Mouse (Mus musculus): ENCODE measurements around the gene Paxip1.

Gene Paxip1

DNA sequence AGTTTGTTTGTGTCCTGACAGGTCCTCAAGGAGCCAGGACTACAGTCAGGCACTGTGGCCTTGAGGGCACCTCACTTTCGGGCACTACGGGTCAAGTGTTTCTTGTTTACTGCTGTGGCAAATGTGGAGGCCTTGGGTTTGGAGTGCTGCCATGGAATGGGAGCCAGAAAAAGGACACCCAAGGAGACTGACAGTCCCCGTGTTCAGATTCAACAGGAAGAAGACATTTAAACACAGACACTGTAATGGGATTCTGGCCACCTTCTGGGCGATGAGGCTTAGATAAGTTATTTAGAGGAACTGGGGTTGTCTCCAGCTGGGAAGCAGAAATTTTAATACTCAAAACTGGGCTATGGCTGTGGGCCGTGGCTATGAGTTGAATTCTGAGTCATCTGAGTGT, 60.8 kb downstream of the Paxip1 start:
- DNase-seq (ENCODE audit: low spot score in 2 of 2): no peak

DNA sequence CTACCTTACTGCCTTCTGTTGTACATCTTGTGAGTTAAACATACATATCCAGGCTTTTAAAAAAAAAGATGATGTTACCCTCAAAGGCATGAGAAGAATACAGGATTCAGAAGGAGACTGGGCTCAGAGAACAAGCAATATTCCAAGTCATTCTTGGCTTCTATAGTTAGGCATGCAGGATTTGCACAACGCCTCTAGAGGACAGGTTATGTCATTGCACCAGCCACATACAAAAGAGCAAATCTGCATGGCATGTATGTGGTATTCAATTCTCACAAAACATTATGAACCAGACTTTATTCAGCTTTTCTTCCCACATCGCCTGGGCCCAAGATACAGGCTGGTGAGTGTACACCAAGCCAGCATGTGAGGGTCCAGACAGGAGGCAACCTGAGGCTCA, 67.0 kb downstream of the Paxip1 start:
- DNase-seq (ENCODE audit: low spot score in 2 of 2): no peak

DNA sequence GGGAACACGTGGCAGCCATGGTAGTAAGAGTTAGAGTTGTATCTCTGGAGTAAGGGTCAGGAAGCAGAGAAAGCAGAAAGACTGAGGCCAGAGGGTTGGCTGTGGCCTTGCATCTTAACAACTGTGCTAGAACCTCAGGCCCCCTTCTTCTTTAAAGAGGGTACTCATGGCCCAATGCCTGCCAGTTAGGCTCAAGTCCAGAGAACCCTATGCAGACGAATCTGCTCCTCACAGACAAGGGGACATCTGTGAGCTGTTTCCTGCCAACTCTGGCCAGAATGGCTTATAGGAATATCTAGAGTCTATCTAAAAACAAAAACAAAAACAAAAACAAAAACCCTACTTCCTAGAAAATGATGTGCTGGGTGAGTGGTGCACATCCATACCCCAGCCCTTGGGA, 72.2 kb downstream of the Paxip1 start:
- DNase-seq (ENCODE audit: low spot score in 2 of 2): no peak

DNA sequence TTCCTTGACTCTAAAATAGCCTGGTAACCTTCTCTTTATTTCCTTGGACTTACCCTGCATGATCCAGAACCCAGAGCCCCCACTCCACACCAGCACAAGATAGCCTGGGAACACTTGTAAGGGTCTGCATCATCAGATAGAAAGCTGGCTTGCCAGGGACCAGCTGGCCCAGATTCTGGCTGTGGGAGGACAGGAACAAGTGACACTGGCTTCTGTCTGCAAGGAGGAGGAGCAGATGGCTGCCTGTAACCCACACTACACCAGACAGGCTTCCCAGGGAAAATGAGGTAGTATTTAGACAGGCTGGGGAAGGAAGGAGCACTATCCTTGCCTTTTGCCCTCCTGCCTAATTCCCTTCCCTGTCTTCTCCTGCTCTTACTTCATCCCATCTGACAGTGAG, 74.2 kb downstream of the Paxip1 start:
- DNase-seq (ENCODE audit: low spot score in 2 of 2): no peak

DNA sequence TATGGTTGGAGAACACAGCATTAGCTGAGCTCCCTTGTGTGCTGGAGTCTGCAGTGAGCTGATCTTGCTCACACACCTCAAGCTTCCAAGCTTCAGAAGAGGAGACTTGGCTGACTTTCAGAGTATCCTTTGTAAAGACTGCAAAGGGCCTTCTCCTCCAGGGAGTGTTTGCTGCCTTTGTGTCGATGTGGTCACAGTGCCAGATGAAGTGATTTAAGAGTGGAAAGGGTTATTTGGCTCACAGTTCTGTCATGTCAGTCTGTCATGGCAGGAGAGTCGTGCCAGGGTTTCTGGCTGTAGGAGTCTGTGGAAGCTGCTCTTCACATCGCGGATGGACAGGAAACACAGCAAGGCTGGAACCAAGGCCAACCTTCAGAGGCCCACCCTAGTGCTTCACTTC, 75.5 kb downstream of the Paxip1 start:
- no peak for DNase-seq (ENCODE audit: low spot score in 2 of 2)

DNA sequence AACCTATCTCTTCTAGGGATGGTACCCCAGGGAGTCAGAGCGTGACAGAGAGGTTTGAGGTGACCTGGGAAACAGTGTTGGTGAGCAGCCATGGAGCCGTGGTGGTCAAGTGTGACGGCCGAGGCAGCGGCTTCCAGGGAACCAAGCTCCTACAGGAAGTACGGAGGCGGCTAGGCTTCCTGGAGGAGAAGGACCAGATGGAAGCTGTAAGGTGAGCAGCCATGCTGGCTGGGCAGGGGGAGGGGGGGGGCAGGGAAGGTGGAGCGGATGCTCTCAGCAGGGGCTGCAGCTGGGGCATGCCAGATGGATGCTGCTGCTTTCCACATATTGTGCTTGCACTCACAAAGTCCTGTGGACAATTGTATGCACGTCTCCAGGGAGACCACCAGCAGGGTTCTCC, 77.1 kb downstream of the Paxip1 start:
- no peak for DNase-seq (ENCODE audit: low spot score in 2 of 2)

DNA sequence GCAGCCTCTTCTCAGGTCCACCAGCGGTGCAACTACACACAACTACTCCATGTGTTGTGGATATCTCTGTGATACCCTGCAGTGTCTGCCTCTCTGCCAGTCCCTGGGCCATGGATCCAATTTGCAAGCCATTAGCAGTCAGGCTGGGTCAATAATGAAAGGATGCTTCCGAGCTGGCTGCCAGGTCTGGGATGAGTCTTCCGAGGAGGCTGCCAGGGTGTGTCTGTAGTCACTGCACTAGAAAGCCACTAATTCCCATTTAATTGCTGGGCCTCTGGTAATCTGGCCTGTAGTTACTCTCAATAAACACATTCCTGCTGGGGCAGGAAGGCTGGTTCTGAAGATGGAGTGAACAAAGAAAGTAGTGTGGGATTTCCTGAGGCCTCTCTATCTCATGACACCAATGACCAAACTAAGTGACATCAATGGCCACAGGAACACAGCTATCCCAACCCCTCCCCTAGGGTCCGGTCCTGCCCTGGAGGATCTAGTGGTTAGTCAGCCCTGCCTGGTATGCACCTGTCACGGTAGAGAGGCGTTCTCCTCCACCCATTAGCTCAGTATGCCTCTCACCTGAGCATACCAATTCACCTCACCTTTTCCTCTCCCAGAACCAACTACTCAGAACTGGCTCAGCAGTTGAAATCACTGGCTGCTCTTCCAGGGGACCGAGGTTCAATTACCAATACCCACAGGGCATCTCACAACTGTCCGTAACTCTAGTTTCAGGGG, 79.9 kb downstream of the Paxip1 start:
- no peak for DNase-seq (ENCODE audit: low spot score in 2 of 2)

DNA sequence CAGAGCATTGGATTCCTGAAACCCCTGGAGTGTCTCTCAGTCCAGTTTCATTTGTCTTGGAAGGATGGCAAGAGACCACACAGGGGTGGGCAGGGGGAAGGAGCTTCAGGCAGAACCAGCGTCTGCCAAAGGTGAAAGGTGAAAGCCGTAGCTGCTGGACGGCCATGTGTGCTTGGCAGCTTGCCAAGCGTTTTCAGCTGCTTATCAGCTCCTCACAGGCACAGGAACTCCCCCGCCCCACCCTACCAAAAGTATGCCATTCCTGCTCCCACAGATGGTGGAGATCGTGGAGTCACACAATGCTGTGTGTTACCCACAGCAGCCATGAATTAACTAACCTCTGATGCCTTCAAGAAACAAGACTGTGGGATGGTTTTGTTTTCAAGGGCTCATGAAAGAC, 83.3 kb downstream of the Paxip1 start:
- DNase-seq (ENCODE audit: low spot score in 2 of 2): no peak

DNA sequence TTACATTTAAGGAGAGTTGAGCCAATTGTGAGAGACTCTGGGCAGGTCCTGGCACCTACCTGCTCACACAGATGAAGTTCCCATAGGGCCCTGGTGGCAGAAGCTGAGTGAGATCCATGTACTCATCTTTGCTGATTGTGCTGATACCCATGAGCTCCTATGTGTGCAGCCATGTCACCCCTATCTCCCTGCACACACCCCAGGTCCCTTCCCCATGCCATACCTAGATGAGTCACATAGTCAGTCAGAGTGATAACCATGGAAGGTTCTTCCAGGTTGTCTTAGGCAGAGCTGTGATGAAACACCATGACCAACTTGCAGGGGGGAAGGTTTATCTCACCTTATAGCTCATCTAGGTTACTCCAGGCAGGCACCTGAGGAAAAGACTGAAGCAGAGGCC, 84.2 kb downstream of the Paxip1 start:
- DNase-seq (ENCODE audit: low spot score in 2 of 2): no peak

DNA sequence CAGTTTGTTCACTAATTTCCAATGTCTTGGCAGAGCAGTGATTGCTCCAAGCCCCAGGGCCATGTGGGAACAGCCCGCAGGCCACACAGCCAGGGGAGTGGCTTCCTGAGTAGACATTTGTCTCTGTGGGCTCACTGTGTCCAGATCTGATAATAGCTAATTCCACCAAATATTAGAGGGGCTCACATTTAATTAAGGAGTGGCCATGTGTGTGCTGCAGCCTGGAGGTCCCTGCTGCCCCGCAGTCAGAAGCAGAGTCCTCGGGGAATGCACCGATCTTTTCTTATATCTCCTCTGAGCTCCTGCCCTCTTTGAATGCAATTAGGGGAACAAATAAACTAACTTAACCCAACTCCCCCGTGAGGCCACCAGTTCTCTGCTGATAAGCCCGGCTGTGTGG, 84.9 kb downstream of the Paxip1 start:
- no peak for DNase-seq (ENCODE audit: low spot score in 2 of 2)

DNA sequence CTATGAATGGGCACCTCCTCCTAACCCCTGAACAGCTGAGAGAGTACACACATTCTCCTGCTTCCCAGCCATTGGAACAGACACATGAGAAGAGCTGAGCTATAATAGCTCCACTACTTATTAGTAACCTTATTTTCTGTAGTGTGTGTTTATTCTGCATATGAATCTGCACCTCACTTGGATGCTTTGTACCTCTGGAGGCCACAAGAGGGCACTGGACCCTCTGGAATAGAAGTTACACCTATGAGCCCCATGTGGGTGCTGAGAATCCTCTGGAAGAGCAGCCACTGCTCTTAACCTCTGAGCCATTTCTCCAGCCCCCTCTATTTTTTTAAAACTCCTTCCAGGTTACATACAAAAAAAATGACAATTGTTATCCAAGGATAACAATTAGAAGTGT, 86.5 kb downstream of the Paxip1 start:
- no peak for DNase-seq (ENCODE audit: low spot score in 2 of 2)

DNA sequence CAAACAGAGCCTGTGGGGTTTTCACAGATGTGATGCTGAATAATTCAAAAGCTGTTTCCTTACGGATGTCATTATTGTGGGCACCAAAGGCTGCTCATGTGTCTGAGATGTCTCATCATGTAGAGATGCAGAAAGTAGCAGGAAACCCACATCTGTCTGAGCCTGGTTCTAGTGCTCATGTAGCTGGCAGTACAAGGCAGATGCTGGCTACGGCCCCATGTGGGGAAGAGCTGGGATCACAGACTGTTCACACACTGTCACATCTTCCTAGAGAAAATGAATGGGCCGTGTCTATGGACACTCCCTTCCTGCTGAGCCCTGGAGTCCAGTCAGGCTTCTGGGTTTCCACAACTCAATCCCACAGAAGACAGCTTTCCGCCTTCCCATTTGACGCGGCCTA, 89.0 kb downstream of the Paxip1 start:
- DNase-seq (ENCODE audit: low spot score in 2 of 2): no peak

All from cerebellum, postnatal 4 days (tissue).